Mouse (Mus musculus) MEL (cell line): Measurements from ENCODE around the gene Cxcr5.

Experiments
- CTCF ChIP-seq, 3 experiments: IDR thresholded peaks in 2 of 3; conservative IDR thresholded peaks in 1 of 3; 2 replicates each; pipeline ENCODE4 v1.5.1; 2011 to 2012; ENCODE audit warnings: low read length in 3 of 3, low read depth in 2 of 3, mild to moderate bottlenecking in 2 of 3, improper control_type of control experiment in 1 of 3, inconsistent platforms in 1 of 3, mixed read lengths in 1 of 3, moderate library complexity in 1 of 3; ENCODE audit not compliant: control insufficient read depth in 1 of 3, insufficient read depth in 1 of 3, poor library complexity in 1 of 3, severe bottlenecking in 1 of 3
- E2F4 ChIP-seq: IDR thresholded peaks from 2 replicates; pipeline ENCODE4 v1.6.1; 2011; ENCODE audit warnings: low read depth, low read length, improper control_type of control experiment, borderline replicate concordance
- NELFE ChIP-seq: IDR thresholded peaks from 2 replicates; pipeline ENCODE4 v1.6.1; 2011; ENCODE audit warnings: low read depth, low read length, improper control_type of control experiment
- POLR2A ChIP-seq, 2 experiments: IDR thresholded peaks; 2 replicates each; pipeline ENCODE4 v1.6.1; 2011 to 2012; ENCODE audit warnings: low read length in 2 of 2, mild to moderate bottlenecking in 2 of 2, control low read depth in 1 of 2, improper control_type of control experiment in 1 of 2, low read depth in 1 of 2, moderate library complexity in 1 of 2; ENCODE audit not compliant: control insufficient read depth in 1 of 2, insufficient read depth in 1 of 2, poor library complexity in 1 of 2
- SIN3A ChIP-seq: IDR thresholded peaks from 2 replicates; pipeline ENCODE4 v1.6.1; 2012; ENCODE audit warnings: low read length, improper control_type of control experiment, inconsistent platforms
- TAL1 ChIP-seq: IDR thresholded peaks from 2 replicates; pipeline ENCODE4 v1.6.1; 2012; ENCODE audit warnings: mild to moderate bottlenecking, inconsistent platforms, low read length, moderate library complexity, mixed read lengths
- USF1 ChIP-seq: IDR thresholded peaks from 2 replicates; pipeline ENCODE4 v1.6.1; 2014; ENCODE audit warnings: low read depth, mild to moderate bottlenecking, inconsistent platforms, low read length, improper control_type of control experiment, moderate library complexity

GRCm38 (mm10) chr9:44593886-44594285, 32.2 kb upstream of the Cxcr5 start:
- no peak for TF ChIP-seq E2F4
- TF ChIP-seq CTCF (IDR thresholded peaks at IDR 0.05 in 2 of 3, conservative IDR thresholded peaks at IDR 0.05 in 1 of 3; ENCODE audit: control insufficient read depth in 1 of 3, insufficient read depth in 1 of 3, low read depth in 2 of 3, low read length in 3 of 3, poor library complexity in 1 of 3, severe bottlenecking in 1 of 3), result no peak
- TF ChIP-seq POLR2A (IDR thresholded peaks at IDR 0.05; ENCODE audit: control insufficient read depth in 1 of 2, insufficient read depth in 1 of 2, low read depth in 1 of 2, low read length in 2 of 2, poor library complexity in 1 of 2), result no peak
- TF ChIP-seq SIN3A, result no peak
- TF ChIP-seq USF1, result no peak
- TF ChIP-seq TAL1, result no peak
- TF ChIP-seq NELFE, result no peak
